Mouse (Mus musculus): ENCODE data around the gene Inhbe.

The Inhbe gene

DNA sequence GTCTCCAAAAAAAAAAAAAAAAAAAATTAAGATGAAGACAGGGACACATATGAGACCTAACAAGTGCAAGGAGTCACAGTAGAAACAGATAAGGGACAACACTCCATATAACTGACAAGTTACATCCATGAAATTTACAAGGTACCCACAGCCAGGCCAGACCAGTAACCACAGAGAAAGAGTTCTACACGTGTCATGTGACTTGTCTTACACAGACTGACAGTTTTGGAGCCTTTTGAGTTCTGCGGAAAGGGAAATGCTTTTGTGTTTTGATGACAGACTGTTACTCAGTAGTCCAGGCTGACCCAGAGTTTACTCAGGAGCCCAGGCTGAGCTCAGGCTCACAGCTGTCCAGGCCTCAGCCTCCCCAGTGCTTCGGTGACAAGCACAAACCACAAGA lies 11.2 kb downstream of the Inhbe start:
- DNase-seq (ENCODE audit: low spot score): no peak

- no peak for DNase-seq (ENCODE audit: low spot score)
These were observed 12.1 kb downstream of the Inhbe start, which contains the start of gene Gli1 for GRCm38 (mm10) chr10:127341891-127342639. TSS of gene Gli1 (minus strand) at chr10:127341974.

DNA sequence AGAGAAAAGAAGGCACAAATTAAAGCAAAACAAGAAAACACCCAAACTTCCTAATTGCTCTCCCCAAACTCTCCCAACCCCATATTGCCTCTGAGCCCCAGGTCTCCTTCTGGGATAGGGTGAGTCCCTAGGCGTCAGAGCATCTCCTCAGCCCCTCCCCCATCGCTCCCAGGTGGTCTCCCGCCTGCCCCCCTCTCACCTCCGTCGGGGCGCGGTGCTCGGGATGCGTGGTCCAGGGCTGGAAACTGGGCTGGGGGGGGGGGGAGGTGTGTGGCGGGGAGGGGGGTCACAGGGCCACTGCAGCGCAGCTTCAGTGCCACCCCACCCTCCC lies 12.9 kb downstream of the Inhbe start:
- no peak for DNase-seq (ENCODE audit: low spot score)

GRCm38 (mm10) chr10:127340577-127341359 lies 13.4 kb downstream of the Inhbe start:
- no peak for DNase-seq (ENCODE audit: low spot score)

DNA sequence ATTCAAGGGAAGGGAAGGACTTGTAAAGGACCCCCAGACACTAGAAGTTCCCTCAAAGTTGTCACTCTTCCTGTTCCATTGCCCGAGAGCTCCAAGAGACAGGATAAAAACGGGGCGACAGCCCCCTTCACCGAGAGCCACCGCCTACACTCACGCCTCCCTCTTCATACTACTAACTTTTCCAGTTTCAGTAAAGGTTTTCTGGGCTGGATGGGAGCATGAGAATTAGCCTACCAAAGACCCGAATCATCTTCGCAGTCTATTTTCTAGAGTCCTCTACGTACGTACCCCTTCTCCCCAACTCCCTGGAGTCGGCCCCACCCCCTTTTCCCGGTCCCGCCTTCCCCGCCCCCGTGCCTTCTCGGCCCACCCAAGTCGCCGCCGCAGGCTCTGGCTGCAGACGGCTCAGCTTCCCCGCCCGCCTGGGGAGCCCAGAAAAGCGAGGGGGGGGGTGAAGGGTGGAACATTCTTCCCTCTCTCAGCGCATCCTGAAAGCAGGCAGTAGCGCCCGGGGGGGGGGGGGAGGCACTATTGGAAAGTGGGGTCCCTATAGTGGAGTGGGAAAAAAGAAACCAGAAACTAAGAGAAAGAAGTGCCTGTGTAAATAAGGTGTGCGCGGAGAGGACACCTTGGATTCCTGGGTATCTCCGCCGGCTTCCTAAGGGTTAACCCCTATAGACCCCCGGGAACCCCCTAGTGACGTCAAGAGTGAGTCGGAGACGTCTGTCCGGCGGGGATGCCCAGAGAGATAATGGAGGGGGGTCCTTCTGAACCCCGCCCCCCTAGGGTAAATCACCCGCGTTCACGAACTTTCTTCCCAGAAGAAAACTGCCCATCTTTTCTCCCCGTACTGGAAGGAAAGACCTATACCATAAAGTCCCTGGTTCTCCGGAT lies 14.3 kb downstream of the Inhbe start:
- no peak for DNase-seq (ENCODE audit: low spot score)

GRCm38 (mm10) chr10:127338930-127339682 lies 15.1 kb downstream of the Inhbe start:
- DNase-seq (ENCODE audit: low spot score): peak; percentile 91

- DNase-seq (ENCODE audit: low spot score): no peak
These were observed 16.6 kb downstream of the Inhbe start for GRCm38 (mm10) chr10:127337536-127338099.

- DNase-seq (ENCODE audit: low spot score): no peak
These were observed 17.3 kb downstream of the Inhbe start for GRCm38 (mm10) chr10:127336952-127337351.

DNA sequence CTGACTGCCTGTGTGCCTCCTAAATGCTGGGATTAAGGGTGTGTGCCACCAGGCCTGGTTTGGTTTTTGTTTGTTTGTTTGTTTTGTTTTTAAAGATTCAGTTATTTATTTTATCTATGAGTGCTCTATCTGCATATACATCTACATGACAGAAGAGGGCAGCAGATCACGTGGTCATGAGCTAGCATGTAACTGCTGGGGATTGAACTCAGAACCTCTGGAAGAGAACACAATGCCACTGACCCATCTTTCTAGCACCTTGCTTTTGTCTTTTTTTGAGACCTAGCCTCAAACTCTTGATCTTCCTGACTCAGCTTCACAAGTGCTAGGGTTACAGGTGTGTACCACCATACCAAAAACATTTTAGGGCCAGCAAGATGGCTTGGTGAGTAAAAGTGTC lies 18.9 kb downstream of the Inhbe start:
- no peak for DNase-seq (ENCODE audit: low spot score)

DNA sequence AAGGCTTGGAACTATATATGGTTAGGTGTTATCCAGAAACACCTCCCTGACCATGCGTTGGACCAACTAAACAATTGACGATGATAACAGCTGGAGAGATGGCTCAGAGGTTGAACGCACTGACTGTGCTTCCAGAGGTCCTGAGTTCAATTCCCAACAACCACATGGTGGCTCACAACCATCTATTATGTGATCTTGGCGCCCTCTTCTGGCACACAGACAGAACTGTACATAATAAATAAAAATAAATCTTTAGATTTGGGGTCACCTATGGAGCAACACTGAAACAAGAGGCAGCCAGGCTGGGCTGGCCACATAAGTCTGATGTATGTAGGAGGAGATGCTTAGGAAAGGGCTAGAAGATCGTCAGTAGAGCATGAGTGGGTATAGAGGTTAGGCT lies 21.1 kb downstream of the Inhbe start:
- no peak for DNase-seq (ENCODE audit: low spot score)

- DNase-seq (ENCODE audit: low spot score): no peak
These were observed 21.9 kb downstream of the Inhbe start for GRCm38 (mm10) chr10:127332211-127332874.

DNA sequence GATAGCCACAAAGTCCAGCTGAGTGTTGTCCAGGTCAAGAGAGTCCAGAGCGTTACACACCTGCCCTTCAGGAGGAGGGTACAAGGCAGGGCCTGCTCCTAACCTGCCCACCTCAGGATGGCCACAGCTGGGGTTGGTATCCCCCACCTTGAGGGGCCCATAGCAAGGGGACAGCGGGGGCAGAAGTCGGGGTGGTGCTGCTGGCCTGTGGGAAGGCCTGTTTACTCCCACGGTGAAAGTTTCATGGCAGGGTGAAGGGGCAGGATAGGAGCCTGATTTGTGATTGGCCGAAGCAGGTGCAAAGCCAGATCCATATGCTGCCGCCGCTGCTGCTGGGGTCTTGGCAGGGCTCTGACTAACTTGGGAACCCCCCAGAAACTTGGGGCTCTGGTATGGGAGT lies 24.0 kb downstream of the Inhbe start:
- DNase-seq (ENCODE audit: low spot score): no peak

GRCm38 (mm10) chr10:127327461-127328145 lies 26.6 kb downstream of the Inhbe start:
- DNase-seq (ENCODE audit: low spot score): no peak

GRCm38 (mm10) chr10:127326828-127327227 lies 27.4 kb downstream of the Inhbe start:
- DNase-seq (ENCODE audit: low spot score): no peak

GRCm38 (mm10) chr10:127326017-127326801 lies 28.0 kb downstream of the Inhbe start:
- DNase-seq (ENCODE audit: low spot score): no peak

GRCm38 (mm10) chr10:127325454-127326016 lies 28.7 kb downstream of the Inhbe start:
- no peak for DNase-seq (ENCODE audit: low spot score)

DNA sequence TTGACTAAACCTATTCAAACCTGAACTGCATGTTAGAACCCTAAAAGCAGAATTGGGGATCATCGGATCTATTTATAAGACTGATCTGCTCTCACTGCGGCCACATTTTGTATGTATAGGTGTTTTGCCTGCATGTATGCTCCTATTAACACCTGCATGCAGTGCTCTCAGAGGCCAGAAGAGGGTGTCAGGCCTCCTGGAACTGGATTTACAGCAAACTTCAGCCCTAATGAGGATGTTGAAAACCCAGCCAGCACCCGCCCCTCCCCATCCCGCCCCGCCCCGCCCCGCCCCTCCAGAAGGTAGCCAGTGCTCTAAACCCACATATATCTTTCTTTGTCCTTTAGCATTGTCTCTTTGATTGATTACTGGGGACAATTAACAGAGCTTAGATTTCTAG lies 29.7 kb downstream of the Inhbe start:
- DNase-seq (ENCODE audit: low spot score): no peak

GRCm38 (mm10) chr10:127323131-127323855 lies 30.9 kb downstream of the Inhbe start:
- DNase-seq (ENCODE audit: low spot score): no peak
